Mouse (Mus musculus) lung, postnatal 36 days (tissue): ENCODE measurements at regions not wholly inside any gene's neighbourhood (a gene's known extent, or its start where the extent isn't known, plus 50 kb on each side); places are given as distances from the start of the nearest gene placed in this dataset.

Experiments used
- DNase-seq: peaks from one replicate; pipeline ENCODE4 v3.0.0; 2022; ENCODE audit warnings: mixed read lengths

DNA sequence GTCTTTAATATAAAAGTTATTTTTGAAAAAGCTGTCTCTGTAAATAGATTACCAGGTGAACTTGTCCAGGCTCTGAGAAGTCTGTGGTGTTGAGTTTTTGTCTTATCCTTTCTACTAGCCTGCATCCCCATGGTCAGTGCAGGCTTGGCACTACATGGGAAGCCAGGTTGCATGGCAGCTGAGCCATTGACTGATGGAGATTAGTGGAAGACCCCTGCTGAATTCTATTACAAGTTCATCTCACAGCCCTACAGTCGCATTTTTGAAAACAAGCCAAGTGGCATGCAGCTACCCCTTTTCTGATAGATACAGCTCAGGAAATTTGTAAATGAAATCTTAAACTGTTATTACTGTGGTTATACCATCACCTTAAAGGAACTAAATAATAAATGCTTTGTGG is 101.2 kb upstream of the Fam184a start:
- DNase-seq = no peak

DNA sequence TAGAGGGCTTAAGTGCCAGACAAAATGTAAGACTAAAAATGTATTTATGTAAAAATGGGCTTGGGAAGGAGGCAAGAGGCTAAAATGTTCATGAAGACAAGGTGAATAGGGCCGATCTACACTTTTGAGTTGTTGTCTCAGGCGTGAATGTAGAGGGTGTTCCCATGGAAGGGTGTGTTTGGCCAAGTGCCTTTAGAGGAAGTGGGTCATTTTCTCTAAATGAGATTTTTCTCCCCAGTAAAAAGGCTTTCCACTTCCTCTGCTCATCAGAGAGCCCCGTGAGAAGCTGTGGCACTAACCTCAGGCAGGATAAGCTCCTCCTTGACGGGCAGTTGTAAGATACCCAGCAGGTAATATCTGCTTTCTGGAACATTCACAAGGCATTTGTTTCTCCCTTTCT is 99.6 kb upstream of the Fam184a start:
- DNase-seq = no peak

DNA sequence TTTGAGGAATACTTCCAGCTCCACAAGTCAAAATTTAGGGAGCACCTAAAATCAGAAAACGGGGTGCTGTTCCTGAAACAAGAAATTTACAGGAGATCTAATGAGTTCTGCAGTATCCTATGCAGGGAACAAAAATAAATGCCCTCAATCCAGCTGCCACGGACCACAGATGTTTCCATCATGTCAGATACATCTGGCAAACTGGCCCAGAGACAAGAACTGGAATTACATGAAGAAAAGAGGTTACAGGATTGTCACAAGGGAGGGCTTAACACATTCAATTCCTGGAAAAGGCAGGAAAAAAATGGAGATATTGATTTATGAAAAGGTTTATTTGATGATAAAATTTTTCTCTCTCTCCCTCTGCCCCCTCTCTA is 62.3 kb upstream of the Fam184a start:
- DNase-seq = no peak

DNA sequence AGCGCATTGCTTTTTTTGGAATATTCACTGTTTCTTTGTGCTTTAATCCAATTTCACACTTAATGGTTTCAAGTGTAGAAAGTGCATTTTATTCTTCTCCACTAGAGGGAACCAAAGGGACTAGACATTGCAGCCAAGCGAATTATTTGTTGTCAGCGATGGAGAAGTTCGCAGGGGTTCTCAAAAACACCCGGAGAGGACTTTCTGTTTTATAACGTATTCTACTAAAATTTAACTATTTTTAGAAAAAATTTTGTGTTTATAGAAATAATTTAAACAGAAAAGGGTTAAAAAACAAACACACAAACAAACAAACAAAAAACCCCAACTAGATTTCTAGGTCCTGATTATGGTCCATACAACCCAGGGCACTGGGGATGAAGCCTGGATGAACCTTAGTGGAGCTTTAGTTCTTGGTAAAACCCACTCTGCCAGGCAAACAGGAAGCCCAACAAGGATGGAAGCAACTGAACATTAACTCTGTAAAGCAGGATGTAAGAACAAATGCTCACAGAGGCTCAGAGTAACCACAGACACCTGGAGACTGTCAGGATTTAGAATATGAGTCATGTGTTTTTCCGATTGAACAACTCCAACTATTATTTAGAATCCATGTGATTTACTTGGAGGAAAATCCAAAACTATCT is 61.8 kb upstream of the Fam184a start:
- peak; percentile 30 for DNase-seq

DNA sequence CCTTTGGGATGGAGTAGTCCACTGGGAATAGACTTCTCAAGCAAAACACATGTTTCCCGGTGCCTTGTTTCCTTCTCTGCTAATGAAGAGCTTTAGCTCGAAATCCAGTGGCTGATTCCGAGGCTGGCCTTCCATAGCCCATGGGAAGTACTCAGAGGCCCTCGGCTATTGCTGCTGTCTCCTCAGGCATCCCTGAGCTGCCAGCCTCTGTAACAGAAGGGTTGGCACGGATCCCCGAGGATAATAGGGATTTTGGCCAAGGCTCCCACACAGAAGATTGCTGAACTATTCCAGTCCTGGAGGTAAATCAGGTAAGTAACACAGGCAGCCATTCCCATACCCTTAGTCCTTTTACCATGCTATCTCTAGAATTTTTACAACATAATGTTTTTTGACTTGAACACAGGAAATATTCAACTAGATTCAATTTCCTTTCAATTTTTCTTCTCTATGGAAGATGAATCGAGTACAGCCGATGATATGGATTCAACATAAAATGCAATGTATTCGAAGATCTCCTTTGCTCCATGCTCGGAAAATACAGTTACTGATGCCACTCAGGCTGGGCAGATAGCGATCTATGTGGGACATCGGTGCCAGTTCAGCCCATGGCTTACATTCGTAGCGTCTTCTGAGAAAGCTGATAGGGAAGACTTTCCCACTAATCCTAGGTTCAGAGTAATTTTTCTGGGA is 61.1 kb upstream of the Fam184a start:
- DNase-seq = no peak

DNA sequence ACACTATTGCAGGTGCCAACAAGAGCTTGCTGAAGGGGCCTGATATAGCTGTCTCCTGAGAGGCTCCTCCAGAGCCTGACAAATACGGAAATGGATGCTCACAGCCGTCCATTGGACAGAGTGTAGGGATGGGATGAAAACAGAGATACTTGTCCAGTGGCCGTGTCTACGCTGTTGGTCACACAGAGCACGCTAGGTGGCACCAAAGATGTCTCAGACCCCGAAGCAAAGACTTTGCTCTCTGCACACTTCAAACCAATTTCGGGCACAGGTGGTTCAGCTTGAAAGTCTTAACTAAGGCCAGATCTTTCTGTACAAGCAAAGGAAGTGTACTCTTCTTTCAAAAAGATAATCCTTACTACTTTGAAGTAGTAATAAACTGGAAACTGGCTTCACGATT is 55.8 kb upstream of the Fam184a start:
- DNase-seq = peak; percentile 7

DNA sequence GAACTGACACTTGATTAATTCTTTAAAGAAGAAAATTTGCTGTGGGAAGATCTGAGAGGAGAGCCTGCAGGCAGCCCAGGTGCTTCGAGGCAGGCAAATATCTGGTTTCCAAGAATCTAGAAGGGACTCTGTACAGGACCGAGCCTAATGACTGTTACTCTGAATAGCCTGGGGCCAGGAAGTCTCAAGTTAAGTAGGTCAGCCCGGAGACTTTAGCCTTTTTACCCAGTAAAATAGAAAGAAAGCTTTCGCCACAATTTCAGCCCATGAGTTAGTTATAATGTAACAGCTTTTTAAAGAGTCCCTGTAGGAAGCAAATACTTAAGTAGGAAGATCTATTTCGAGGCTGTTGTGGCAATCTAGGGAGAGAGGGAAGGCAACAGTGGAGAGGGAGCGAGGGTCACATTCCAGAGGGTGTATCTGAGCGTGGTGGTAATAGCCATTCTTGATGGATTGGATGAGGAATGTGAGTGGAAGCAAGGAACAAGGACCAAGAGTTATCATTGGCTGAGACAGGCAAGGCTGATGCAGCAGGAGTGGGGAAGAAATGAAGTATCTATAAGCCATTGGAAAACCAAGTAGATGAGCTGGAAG is 50.2 kb upstream of the Fam184a start:
- no peak for DNase-seq
